Mouse (Mus musculus): ENCODE results near the gene Cfap97. TPM values are rescaled to one million over a fixed set of nuclear protein-coding genes. Genes with fewer than 3 reads are reported as not detected.
"Not testable (repeated sequence)": the region's sequence is repeated elsewhere in the genome, so short reads cannot be mapped to it uniquely, and the experiment has no call there.

Cfap97 gene
- total RNA-seq, 2 experiments from 2014 or later, result 18.0 to 19.1 TPM

GRCm38 (mm10) chr8:46216838-46217237, 65.3 kb downstream of the Cfap97 start:
- peak; percentile 57 to 66 for DNase-seq (ENCODE audit: low spot score in 2 of 2)

- no peak for DNase-seq (ENCODE audit: low spot score in 2 of 2)
These were observed 69.0 kb downstream of the Cfap97 start for GRCm38 (mm10) chr8:46220566-46220965.

- DNase-seq (ENCODE audit: low spot score in 2 of 2), result no peak
These were observed 73.9 kb downstream of the Cfap97 start for GRCm38 (mm10) chr8:46225501-46225900.

GRCm38 (mm10) chr8:46226622-46227021, 75.1 kb downstream of the Cfap97 start:
- DNase-seq (ENCODE audit: low spot score in 2 of 2), result no peak

- DNase-seq (ENCODE audit: low spot score in 2 of 2), result not testable (repeated sequence)
These were observed 80.4 kb downstream of the Cfap97 start for GRCm38 (mm10) chr8:46231968-46232367.

- peak in 1 of 2 experiments; percentile 13 for DNase-seq (ENCODE audit: low spot score in 2 of 2)
These were observed 81.2 kb downstream of the Cfap97 start for GRCm38 (mm10) chr8:46232798-46233197.

GRCm38 (mm10) chr8:46234736-46235135, 83.2 kb downstream of the Cfap97 start:
- DNase-seq (ENCODE audit: low spot score in 2 of 2), result no peak

GRCm38 (mm10) chr8:46236441-46237223, 85.1 kb downstream of the Cfap97 start:
- DNase-seq (ENCODE audit: low spot score in 2 of 2), result no peak

GRCm38 (mm10) chr8:46241568-46242374, 90.2 kb downstream of the Cfap97 start:
- DNase-seq (ENCODE audit: low spot score in 2 of 2), result peak; percentile 81 to 83

- DNase-seq (ENCODE audit: low spot score in 2 of 2), result no peak
These were observed 91.4 kb downstream of the Cfap97 start for GRCm38 (mm10) chr8:46242946-46243345.

Small RNA genes lying within 50 kb of the gene (microRNA-seq; reads per million reads assigned to microRNA genes)
- 0 reads per million in 2 experiments for gene Gm23812

Other genes with a start within 250 kb of the Cfap97 start
- 1 to 10 TPM; 1.4 to 1.8 TPM for gene Ccdc110, start 217.2 kb upstream of the Cfap97 start, total RNA-seq (2021)
- 1 to 10 TPM; 4.0 to 4.3 TPM for gene 1700029J07Rik, start 176.5 kb upstream of the Cfap97 start, total RNA-seq (2021)
- gene Ufsp2, start 176.2 kb upstream of the Cfap97 start, total RNA-seq (2021), result 10 to 100 TPM; 54.0 to 58.5 TPM
- under 1 TPM; 0.42 to 0.46 TPM for gene Lrp2bp, start 152.5 kb upstream of the Cfap97 start, total RNA-seq (2021)
- 1 to 10 TPM; 5.7 to 6.8 TPM for gene Ankrd37, start 146.1 kb upstream of the Cfap97 start, total RNA-seq (2021)
- gene Snx25, start 388 bp downstream of the Cfap97 start, total RNA-seq (2021), result 10 to 100 TPM; 51.0 to 52.5 TPM
- 100 to 1,000 TPM; 692 to 703 TPM for gene Slc25a4, start 59.5 kb downstream of the Cfap97 start, total RNA-seq (2021)
- under 1 TPM in 1 of 2 experiments, not detected in 1; 0.57 TPM for gene Helt, start 142.9 kb downstream of the Cfap97 start, total RNA-seq (2021)